Comparison of ENCODE assay signal across 30 mouse cellular contexts in the genomic region with DNA sequence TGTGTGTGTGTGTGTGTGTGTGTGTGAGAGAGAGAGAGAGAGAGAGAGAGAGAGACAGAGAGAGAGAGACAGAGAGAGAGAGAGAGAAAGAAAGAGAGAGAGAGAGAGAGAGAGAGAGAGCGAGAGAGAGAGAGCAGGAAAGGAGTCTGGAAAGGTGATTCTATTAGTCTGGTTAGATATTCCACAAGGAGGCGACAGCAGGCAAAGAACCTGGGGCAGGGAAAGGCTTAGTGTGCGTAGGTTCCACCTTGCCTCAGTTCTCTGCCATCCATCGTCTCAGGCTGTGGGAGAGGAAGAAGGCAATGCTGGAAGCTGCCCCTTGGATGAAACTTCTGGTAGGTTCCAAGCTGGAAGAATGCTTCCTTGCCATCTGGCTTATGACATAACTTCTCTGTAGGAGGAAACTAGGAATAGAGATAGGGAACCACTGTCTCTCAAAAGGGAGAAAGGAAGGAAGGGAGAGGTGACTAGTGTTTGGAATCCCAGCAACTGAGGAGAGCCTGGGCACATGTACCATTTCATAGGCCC. TPM values are rescaled to one million over a fixed set of nuclear protein-coding genes. Genes with fewer than 3 reads are reported as not detected.
DNase-seq lines count a peak whose midpoint lies in the region; TF ChIP-seq lines count a peak whose summit lies in the region.
"Had no signal": no experiment of that assay in that cellular context is flagged by ENCODE, and none has a peak within 500 bp of the region (broad histone marks: within the 10 kb centered on the region; RNA-seq: fewer than 3 reads in every experiment).

No protein-coding gene starts in this region.

- H3K9ac ChIP-seq in ES-Bruce4 (ENCODE audit: low read depth, poor library complexity, severe bottlenecking), result no peak overlapping the region
- H3K9ac ChIP-seq: forebrain, embryonic 13.5 days; heart, embryonic 15.5 days; hindbrain, embryonic 13.5 days; midbrain, embryonic 13.5 days; neural tube, embryonic 12.5 days had no signal

- H3K4me3 ChIP-seq in ES-Bruce4 (ENCODE audit: low read depth, low read length), result no peak overlapping the region
- H3K4me3 ChIP-seq in small intestine, adult 2 months (ENCODE audit: low read depth, low read length), result no peak overlapping the region
- H3K4me3 ChIP-seq: forebrain, embryonic 13.5 days; heart, adult 2 months; heart, embryonic 15.5 days; hindbrain, embryonic 13.5 days; midbrain, embryonic 13.5 days; neural tube, embryonic 12.5 days had no signal

- 40% methylated on average over 4 of the region's 4 CpGs for WGBS in small intestine, adult 2 months

- no peaks in the 10 kb centered on the region for H3K4me1 ChIP-seq in ES-Bruce4 (ENCODE audit: control insufficient read depth, insufficient read depth, low read length)
- H3K4me1 ChIP-seq in small intestine, adult 2 months (ENCODE audit: control insufficient read depth, insufficient read depth, insufficient read length, low read length), result no peaks in the 10 kb centered on the region; the same call in 1 of the 2 replicates
- H3K4me1 ChIP-seq: forebrain, embryonic 13.5 days; heart, embryonic 15.5 days; hindbrain, embryonic 13.5 days; midbrain, embryonic 13.5 days; neural tube, embryonic 12.5 days had no signal

- TF ChIP-seq POLR2A in ES-Bruce4 (IDR thresholded peaks at IDR 0.05; ENCODE audit: insufficient read depth, low read length), result no peak
- no peak for TF ChIP-seq POLR2A in small intestine, adult 2 months (IDR thresholded peaks at IDR 0.05; ENCODE audit: low read depth, low read length)

- H3K9me3 ChIP-seq in ES-Bruce4 (replicated peaks; ENCODE audit: control insufficient read depth, insufficient read depth, low read length, poor library complexity, severe bottlenecking), result 0 out of 2 replicates have a peak, but pooled peaks cover 5% of the 10 kb centered on the region
- H3K9me3 ChIP-seq: forebrain, embryonic 13.5 days; heart, embryonic 15.5 days; hindbrain, embryonic 13.5 days; midbrain, embryonic 13.5 days; neural tube, embryonic 12.5 days had no signal

- no peaks in the 10 kb centered on the region; the same call in 1 of the 2 replicates for H3K27me3 ChIP-seq in ES-Bruce4 (ENCODE audit: control insufficient read depth, insufficient read depth, low read length, poor library complexity, severe bottlenecking)
- H3K27me3 ChIP-seq in small intestine, adult 2 months (ENCODE audit: control insufficient read depth, insufficient read depth, low read length), result no peaks in the 10 kb centered on the region
- H3K27me3 ChIP-seq: forebrain, embryonic 13.5 days; midbrain, embryonic 13.5 days; neural tube, embryonic 12.5 days had no signal

- intact Hi-C loops in left cerebral cortex, postnatal 10 days (cut with DNase I), result loop anchor here (5.0 kb wide), 1 partner anchor 107 kb away; no protein-coding TSS in a partner anchor

- no peaks in the 10 kb centered on the region for H3K36me3 ChIP-seq in ES-Bruce4 (ENCODE audit: control insufficient read depth, insufficient read depth, low read length, poor library complexity, severe bottlenecking)
- no peaks in the 10 kb centered on the region for H3K36me3 ChIP-seq in small intestine, adult 2 months (ENCODE audit: control insufficient read depth, insufficient read depth, low read length)
- H3K36me3 ChIP-seq: heart, embryonic 15.5 days; hindbrain, embryonic 13.5 days; midbrain, embryonic 13.5 days; neural tube, embryonic 12.5 days had no signal

- peak; percentile 8 for DNase-seq in embryo, embryonic 11 days
- no peak for DNase-seq in embryo, embryonic 9.5 days (ENCODE audit: extremely low spot score)
- peak; percentile 11 to 13 for DNase-seq in left cerebral cortex, adult 18-20 months (ENCODE audit: low spot score in 2 of 2)
- DNase-seq in left cerebral cortex, postnatal 10 days (ENCODE audit: extremely low spot score in 1 of 2, low spot score in 2 of 2), result no peak
- DNase-seq in testis, postnatal 10 days (ENCODE audit: low spot score), result no peak
- DNase-seq: cerebellum, adult 9-11 months; gastrocnemius, postnatal 36 days; thymus, adult 18-20 months had no signal

- peak; percentile 43 for TF ChIP-seq CTCF in ES-Bruce4 (IDR thresholded peaks at IDR 0.05; ENCODE audit: low read depth, low read length)
- peak; percentile 27; the same call in 1 of the 2 replicates for TF ChIP-seq CTCF in small intestine, adult 2 months (IDR thresholded peaks at IDR 0.05; ENCODE audit: extremely low read depth, insufficient read length, insufficient replicate concordance, low read depth, low read length)

- H3K27ac ChIP-seq in ES-Bruce4 (ENCODE audit: insufficient read depth, low read length), result no peak overlapping the region
- H3K27ac ChIP-seq in small intestine, adult 2 months (ENCODE audit: insufficient read depth, low read depth, low read length), result no peak overlapping the region
- H3K27ac ChIP-seq: forebrain, embryonic 13.5 days; heart, adult 2 months; heart, embryonic 15.5 days; hindbrain, embryonic 13.5 days; midbrain, embryonic 13.5 days; neural tube, embryonic 12.5 days had no signal

- TF ChIP-seq EP300 in ES-Bruce4 (IDR thresholded peaks at IDR 0.05; ENCODE audit: insufficient read depth, low read depth, low read length), result no peak

RNA-seq across cellular contexts. Expression of gene Gm45337, which starts 1.1 kb away (rescaled TPM):
- total RNA-seq in left cerebral cortex, adult 18-20 months (2021), result not detected
- total RNA-seq in left cerebral cortex, postnatal 10 days (2021), result not detected
- polyA plus RNA-seq in ES-Bruce4 (2011; ENCODE audit: insufficient read depth, insufficient read length, low read depth, missing spikeins), result not detected in 2 replicates
- not detected in 2 replicates for polyA plus RNA-seq in small intestine, adult 2 months (2012; rRNA removed)
- total RNA-seq: adrenal gland, adult 18-20 months; adrenal gland, postnatal 36 days; common myeloid progenitor, adult 5-6 weeks; ES-E14; gastrocnemius, adult 18-20 months; gastrocnemius, postnatal 36 days; heart, adult 2 months; heart, postnatal 36 days; layer of hippocampus, adult 18-20 months; layer of hippocampus, postnatal 14 days; liver, adult 2 months; megakaryocyte, adult 5-6 weeks had no signal
- polyA plus RNA-seq: embryonic facial prominence, embryonic 14.5 days; forebrain, embryonic 13.5 days; heart, adult 2 months; heart, embryonic 15.5 days; hindbrain, embryonic 13.5 days; kidney, adult 2 months; limb, embryonic 11.5 days; liver, adult 2 months; liver, embryonic 16.5 days; midbrain, embryonic 13.5 days; neural tube, embryonic 12.5 days had no signal

RNA-seq across cellular contexts. Expression of gene Gm39115, which starts 9.6 kb away (rescaled TPM):
- not detected for total RNA-seq in left cerebral cortex, adult 18-20 months (2021)
- total RNA-seq in left cerebral cortex, postnatal 10 days (2021), result not detected
- polyA plus RNA-seq in ES-Bruce4 (2011; ENCODE audit: insufficient read depth, insufficient read length, low read depth, missing spikeins), result not detected in 2 replicates
- not detected in 2 replicates for polyA plus RNA-seq in small intestine, adult 2 months (2012; rRNA removed)
- total RNA-seq: adrenal gland, adult 18-20 months; adrenal gland, postnatal 36 days; common myeloid progenitor, adult 5-6 weeks; ES-E14; gastrocnemius, adult 18-20 months; gastrocnemius, postnatal 36 days; heart, adult 2 months; heart, postnatal 36 days; layer of hippocampus, adult 18-20 months; layer of hippocampus, postnatal 14 days; liver, adult 2 months; megakaryocyte, adult 5-6 weeks had no signal
- polyA plus RNA-seq: embryonic facial prominence, embryonic 14.5 days; forebrain, embryonic 13.5 days; heart, adult 2 months; heart, embryonic 15.5 days; hindbrain, embryonic 13.5 days; kidney, adult 2 months; limb, embryonic 11.5 days; liver, adult 2 months; liver, embryonic 16.5 days; midbrain, embryonic 13.5 days; neural tube, embryonic 12.5 days had no signal

RNA-seq across cellular contexts. Expression of gene Gm29735, which starts 11.4 kb away (rescaled TPM):
- not detected for total RNA-seq in left cerebral cortex, adult 18-20 months (2021)
- total RNA-seq in left cerebral cortex, postnatal 10 days (2021), result not detected
- not detected in 2 replicates for polyA plus RNA-seq in ES-Bruce4 (2011; ENCODE audit: insufficient read depth, insufficient read length, low read depth, missing spikeins)
- polyA plus RNA-seq in small intestine, adult 2 months (2012; rRNA removed), result not detected in 2 replicates
- total RNA-seq: adrenal gland, adult 18-20 months; adrenal gland, postnatal 36 days; common myeloid progenitor, adult 5-6 weeks; ES-E14; gastrocnemius, adult 18-20 months; gastrocnemius, postnatal 36 days; heart, adult 2 months; heart, postnatal 36 days; layer of hippocampus, adult 18-20 months; layer of hippocampus, postnatal 14 days; liver, adult 2 months; megakaryocyte, adult 5-6 weeks had no signal
- polyA plus RNA-seq: embryonic facial prominence, embryonic 14.5 days; forebrain, embryonic 13.5 days; heart, adult 2 months; heart, embryonic 15.5 days; hindbrain, embryonic 13.5 days; kidney, adult 2 months; limb, embryonic 11.5 days; liver, adult 2 months; liver, embryonic 16.5 days; midbrain, embryonic 13.5 days; neural tube, embryonic 12.5 days had no signal

RNA-seq across cellular contexts. Expression of gene Gm4553, which starts 20.1 kb away (rescaled TPM):
- not detected for total RNA-seq in left cerebral cortex, adult 18-20 months (2021)
- not detected for total RNA-seq in left cerebral cortex, postnatal 10 days (2021)
- polyA plus RNA-seq in ES-Bruce4 (2011; ENCODE audit: insufficient read depth, insufficient read length, low read depth, missing spikeins), result not detected in 2 replicates
- not detected in 2 replicates for polyA plus RNA-seq in small intestine, adult 2 months (2012; rRNA removed)
- total RNA-seq: adrenal gland, adult 18-20 months; adrenal gland, postnatal 36 days; common myeloid progenitor, adult 5-6 weeks; ES-E14; gastrocnemius, adult 18-20 months; gastrocnemius, postnatal 36 days; heart, adult 2 months; heart, postnatal 36 days; layer of hippocampus, adult 18-20 months; layer of hippocampus, postnatal 14 days; liver, adult 2 months; megakaryocyte, adult 5-6 weeks had no signal
- polyA plus RNA-seq: embryonic facial prominence, embryonic 14.5 days; forebrain, embryonic 13.5 days; heart, adult 2 months; heart, embryonic 15.5 days; hindbrain, embryonic 13.5 days; kidney, adult 2 months; limb, embryonic 11.5 days; liver, adult 2 months; liver, embryonic 16.5 days; midbrain, embryonic 13.5 days; neural tube, embryonic 12.5 days had no signal

RNA-seq across cellular contexts. Expression of gene Gm45618, which starts 24.9 kb away (rescaled TPM):
- total RNA-seq in left cerebral cortex, adult 18-20 months (2021), result not detected
- total RNA-seq in left cerebral cortex, postnatal 10 days (2021), result not detected
- not detected in 2 replicates for polyA plus RNA-seq in ES-Bruce4 (2011; ENCODE audit: insufficient read depth, insufficient read length, low read depth, missing spikeins)
- polyA plus RNA-seq in small intestine, adult 2 months (2012; rRNA removed), result not detected in 2 replicates
- total RNA-seq: adrenal gland, adult 18-20 months; adrenal gland, postnatal 36 days; common myeloid progenitor, adult 5-6 weeks; ES-E14; gastrocnemius, adult 18-20 months; gastrocnemius, postnatal 36 days; heart, adult 2 months; heart, postnatal 36 days; layer of hippocampus, adult 18-20 months; layer of hippocampus, postnatal 14 days; liver, adult 2 months; megakaryocyte, adult 5-6 weeks had no signal
- polyA plus RNA-seq: forebrain, embryonic 13.5 days; heart, adult 2 months; heart, embryonic 15.5 days; kidney, adult 2 months; limb, embryonic 11.5 days; liver, adult 2 months; liver, embryonic 16.5 days; midbrain, embryonic 13.5 days; neural tube, embryonic 12.5 days had no signal

Comparison
In these comparisons a context has a peak if more than half of its experiments do, and no peak if none do; other contexts are left out.
1. DNase-seq: peak in embryo, embryonic 11 days (single experiment) and left cerebral cortex, adult 18-20 months (2 of 2); none in embryo, embryonic 9.5 days (single experiment), left cerebral cortex, postnatal 10 days (0 of 2) and testis, postnatal 10 days (single experiment).